Mouse (Mus musculus) cortical plate, adult 2 months (tissue): Measurements from ENCODE around the gene Meaf6. TPM values are rescaled to one million over a fixed set of nuclear protein-coding genes. Genes with fewer than 3 reads are reported as not detected.
A peak's percentile ranks its signal among the peaks of the same experiment; 100 is the strongest.

Experiments
- H3K27ac ChIP-seq: fragments of 200-500 bp; 2 replicates; pipeline ENCODE4 v1.5.1; 2012; ENCODE audit warnings: low read length, control low read depth, inconsistent platforms; ENCODE audit not compliant: insufficient read depth
- H3K4me1 ChIP-seq: fragments of 200-500 bp; 2 replicates; pipeline ENCODE4 v1.6.1; 2011; ENCODE audit warnings: low read length; ENCODE audit not compliant: control insufficient read depth, insufficient read depth
- H3K4me3 ChIP-seq: fragments of 200-500 bp; 2 replicates; pipeline ENCODE4 v1.5.1; 2011; ENCODE audit warnings: mild to moderate bottlenecking, low read length, control low read depth; ENCODE audit not compliant: insufficient read depth
- CTCF ChIP-seq: fragments of 200-500 bp; IDR thresholded peaks from 2 replicates; pipeline ENCODE4 v1.5.1; 2011; ENCODE audit warnings: mild to moderate bottlenecking, control low read depth, low read length; ENCODE audit not compliant: insufficient read depth; ENCODE audit errors: extremely low read depth
- POLR2A ChIP-seq: fragments of 200-500 bp; IDR thresholded peaks from 2 replicates; pipeline ENCODE4 v1.6.1; 2011; ENCODE audit warnings: mild to moderate bottlenecking, low read length, control low read depth; ENCODE audit not compliant: insufficient read depth; ENCODE audit errors: extremely low read depth
- polyA plus RNA-seq: library from polyadenylated mRNA; depleted of rRNA; stranded (reverse); fragments of >200 nt; gene quantifications from 2 replicates; pipeline ENCODE4 v1.2.3, GENCODE M21; 2012

Meaf6 gene
- polyA plus RNA-seq, 1 experiment = 104 TPM

- Histone ChIP-seq H3K4me3 (no peak overlapping the region), H3K27ac (no peak overlapping the region), H3K4me1 (no peaks in the 10 kb centered on the region)
- TF ChIP-seq POLR2A (no peak), CTCF (no peak)
Observed at GRCm38 (mm10) chr4:125077700-125078099, 7.2 kb upstream of the Meaf6 start.

DNA sequence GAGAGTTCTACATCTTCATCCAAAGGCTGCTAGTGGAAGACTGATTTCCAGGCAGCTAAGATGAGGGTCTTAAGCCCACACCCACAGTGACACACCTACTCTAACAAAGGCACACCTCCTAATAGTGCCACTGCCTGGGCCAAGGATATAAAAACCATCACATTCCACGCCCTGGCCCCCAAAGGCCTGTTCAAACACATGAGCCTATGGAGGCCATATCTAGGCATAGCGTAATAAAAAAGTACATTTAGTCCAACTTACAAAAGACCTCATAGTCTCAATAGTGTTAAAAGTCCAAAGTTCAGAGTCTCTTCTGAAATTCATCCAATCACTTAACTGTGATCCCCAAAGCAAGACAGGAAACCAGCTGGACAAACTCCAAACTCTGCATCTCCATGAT lies 6.2 kb upstream of the Meaf6 start:
- Histone ChIP-seq H3K4me3 (no peak overlapping the region), H3K27ac (no peak overlapping the region), H3K4me1 (no peaks in the 10 kb centered on the region)
- no peak for TF ChIP-seq POLR2A
- no peak for TF ChIP-seq CTCF

DNA sequence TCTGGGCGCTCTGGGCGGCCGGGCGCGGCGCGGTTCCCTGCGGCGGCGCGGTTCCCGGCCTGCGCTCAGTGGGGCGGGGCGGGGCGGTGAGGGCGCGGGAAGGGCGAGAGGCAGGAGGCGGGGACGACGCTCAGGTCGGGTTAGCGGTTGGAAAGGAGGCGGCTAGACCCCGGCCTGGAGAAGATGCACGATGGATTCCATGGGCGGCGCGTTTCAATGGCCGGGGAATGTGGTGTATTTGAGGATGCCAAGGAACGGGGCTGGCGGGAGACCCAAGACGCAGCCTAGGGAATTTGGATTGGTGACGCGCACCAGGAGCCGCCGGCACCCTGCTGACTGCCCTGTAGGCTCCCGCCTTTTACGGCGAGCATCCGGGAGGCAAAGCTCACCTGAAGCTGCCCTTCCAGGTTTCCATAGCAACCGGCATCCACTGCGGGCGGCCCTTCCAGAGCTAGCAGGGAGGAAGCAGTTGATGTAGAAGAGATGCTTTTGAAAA lies 460 bp downstream of the Meaf6 start:
- TF ChIP-seq CTCF = no peak
- TF ChIP-seq POLR2A = no peak
- peak overlapping the region; percentile 98 for H3K27ac ChIP-seq
- peak overlapping the region; percentile 69 for H3K4me3 ChIP-seq
- H3K4me1 ChIP-seq = peaks cover 7% of the 10 kb centered on the region; the same call in 1 of the 2 replicates

DNA sequence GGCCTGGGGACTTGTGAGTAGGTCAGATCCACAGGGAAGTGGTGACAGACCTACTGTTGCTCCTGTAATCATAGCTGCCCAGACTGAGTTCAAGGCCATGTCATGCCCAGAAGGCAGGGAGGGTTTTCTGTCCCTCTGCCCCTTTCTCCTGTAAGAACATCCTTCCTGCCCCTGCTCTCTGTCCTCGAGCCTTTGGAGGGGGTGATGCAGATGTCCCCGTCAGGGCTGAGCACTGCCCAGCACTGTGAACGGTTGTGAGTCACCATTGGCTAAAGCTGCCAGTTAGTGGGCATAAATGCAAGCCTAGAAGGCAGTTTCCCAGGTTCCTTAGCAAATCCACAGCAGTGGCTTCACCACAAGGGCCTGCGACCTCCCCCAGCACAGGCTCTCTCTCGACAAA lies 8.1 kb downstream of the Meaf6 start:
- TF ChIP-seq POLR2A (no peak), CTCF (no peak)
- H3K4me3 ChIP-seq = no peak overlapping the region
- H3K4me1 ChIP-seq = no peaks in the 10 kb centered on the region; the same call in 1 of the 2 replicates
- no peak overlapping the region for H3K27ac ChIP-seq

DNA sequence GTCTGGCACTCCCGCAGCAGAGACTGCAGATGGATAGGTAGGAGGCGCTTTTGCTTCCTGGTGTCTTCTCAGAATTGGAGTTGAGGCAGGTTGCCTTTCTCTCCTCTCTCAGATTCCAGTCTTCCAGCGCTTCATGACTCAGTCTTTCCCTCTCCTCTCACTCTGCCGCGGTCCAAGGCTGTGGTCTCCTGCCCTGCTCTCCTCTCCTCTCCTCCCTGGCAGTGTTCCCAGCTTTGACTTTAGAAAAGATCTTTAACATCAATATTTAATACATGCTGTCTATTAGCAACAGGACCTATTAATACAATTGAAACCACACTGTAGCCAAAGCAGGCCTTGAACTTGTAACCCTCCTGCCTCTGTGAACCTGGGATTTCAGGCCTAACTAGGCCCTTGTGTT lies 11.1 kb downstream of the Meaf6 start:
- Histone ChIP-seq H3K4me3 (no peak overlapping the region), H3K27ac (no peak overlapping the region), H3K4me1 (no peaks in the 10 kb centered on the region; the same call in 1 of the 2 replicates)
- TF ChIP-seq CTCF (no peak), POLR2A (no peak)

DNA sequence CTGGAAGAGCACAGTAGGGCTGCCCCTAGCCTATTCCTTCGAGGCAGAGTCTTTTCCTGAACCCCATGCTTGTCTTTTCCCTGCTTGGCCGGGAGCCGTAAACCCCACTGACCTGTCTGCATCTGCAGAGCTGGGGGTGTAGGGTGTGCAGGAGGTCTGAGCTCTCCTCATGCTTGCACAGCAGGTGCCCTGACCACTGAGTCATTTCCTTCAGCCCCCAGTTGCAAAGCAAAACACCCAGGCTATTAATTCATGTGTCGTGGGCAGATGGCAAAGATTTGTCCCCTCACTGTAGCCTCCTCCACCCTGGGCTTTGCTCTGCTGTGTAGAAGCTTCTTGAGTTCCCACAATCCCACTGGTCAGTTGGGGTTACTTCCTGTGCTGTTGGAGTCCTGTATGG lies 12.5 kb downstream of the Meaf6 start:
- H3K27ac ChIP-seq = no peak overlapping the region
- no peak overlapping the region for H3K4me3 ChIP-seq
- TF ChIP-seq CTCF (no peak), POLR2A (no peak)
- no peaks in the 10 kb centered on the region; the same call in 1 of the 2 replicates for H3K4me1 ChIP-seq

DNA sequence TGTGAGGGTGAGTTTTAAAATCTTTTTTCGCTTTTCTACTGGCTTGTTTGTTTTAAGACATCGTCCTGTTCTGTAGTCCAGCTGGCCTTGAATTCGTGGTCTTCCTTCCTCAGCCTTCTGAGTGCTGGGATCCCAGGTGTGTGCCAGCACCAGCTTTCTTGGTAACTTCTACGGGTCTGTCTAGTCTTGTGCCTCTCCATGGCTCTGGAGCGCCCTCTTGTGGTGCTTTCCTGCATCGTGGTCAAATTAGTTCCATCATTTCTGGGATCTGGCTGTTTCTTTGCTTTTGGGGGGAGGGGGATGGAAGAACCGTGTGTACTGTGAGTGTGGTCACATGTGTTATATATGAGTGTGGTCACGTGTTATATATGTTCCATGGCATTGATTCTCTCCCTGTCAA lies 14.5 kb downstream of the Meaf6 start:
- Histone ChIP-seq H3K27ac (no peak overlapping the region), H3K4me1 (no peaks in the 10 kb centered on the region; the same call in 1 of the 2 replicates), H3K4me3 (no peak overlapping the region)
- TF ChIP-seq POLR2A (no peak), CTCF (peak; percentile 94)

GRCm38 (mm10) chr4:125101334-125101733 lies 16.4 kb downstream of the Meaf6 start:
- Histone ChIP-seq H3K4me1 (no peaks in the 10 kb centered on the region; the same call in 1 of the 2 replicates), H3K27ac (no peak overlapping the region), H3K4me3 (no peak overlapping the region)
- no peak for TF ChIP-seq CTCF
- no peak for TF ChIP-seq POLR2A

DNA sequence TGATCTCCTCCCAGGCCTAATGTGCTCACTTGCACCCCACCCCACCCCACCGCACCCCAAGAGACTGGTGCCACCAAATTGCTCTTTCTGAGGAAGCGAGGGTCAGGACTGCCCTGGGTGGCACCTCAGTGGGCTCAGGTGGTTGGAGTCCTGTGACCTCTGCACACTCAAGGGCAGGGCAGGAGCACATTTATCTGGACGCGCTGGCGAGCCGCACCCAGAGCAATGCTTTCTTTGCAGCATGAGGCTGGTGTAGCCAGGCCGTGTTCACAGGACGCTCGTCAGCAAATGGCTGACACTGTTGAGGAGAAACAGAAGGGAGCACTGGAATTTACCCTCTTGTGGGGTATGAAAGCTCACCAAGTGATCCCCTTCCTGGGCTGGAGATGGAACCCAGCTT lies 20.4 kb downstream of the Meaf6 start:
- Histone ChIP-seq H3K4me3 (no peak overlapping the region), H3K4me1 (no peaks in the 10 kb centered on the region), H3K27ac (no peak overlapping the region)
- TF ChIP-seq POLR2A (no peak), CTCF (no peak)

GRCm38 (mm10) chr4:125114638-125115037 lies 29.7 kb downstream of the Meaf6 start:
- H3K27ac ChIP-seq = 0 out of 2 replicates have a peak overlapping the region, but pooled peaks have one; percentile 2
- H3K4me3 ChIP-seq = no peak overlapping the region
- H3K4me1 ChIP-seq = peaks cover 14% of the 10 kb centered on the region; the same call in 1 of the 2 replicates
- peak; percentile 85 for TF ChIP-seq CTCF
- TF ChIP-seq POLR2A = no peak
